Mouse (Mus musculus) heart, adult 18-20 months (tissue): ENCODE measurements around the gene Ccdc86. TPM values are rescaled to one million over a fixed set of nuclear protein-coding genes. Genes with fewer than 3 reads are reported as not detected.

Source experiments
- DNase-seq, 2 experiments: peaks; one replicate each; pipeline ENCODE4 v3.0.0; 2021 to 2022; ENCODE audit warnings: mixed read lengths in 1 of 2
- total RNA-seq, 2 experiments: library from RNA; stranded (reverse); gene quantifications; 2 replicates each; pipeline ENCODE4 v1.2.3; 2021

The Ccdc86 gene
- total RNA-seq, 2 experiments from 2014 or later: 6.5 TPM

DNA sequence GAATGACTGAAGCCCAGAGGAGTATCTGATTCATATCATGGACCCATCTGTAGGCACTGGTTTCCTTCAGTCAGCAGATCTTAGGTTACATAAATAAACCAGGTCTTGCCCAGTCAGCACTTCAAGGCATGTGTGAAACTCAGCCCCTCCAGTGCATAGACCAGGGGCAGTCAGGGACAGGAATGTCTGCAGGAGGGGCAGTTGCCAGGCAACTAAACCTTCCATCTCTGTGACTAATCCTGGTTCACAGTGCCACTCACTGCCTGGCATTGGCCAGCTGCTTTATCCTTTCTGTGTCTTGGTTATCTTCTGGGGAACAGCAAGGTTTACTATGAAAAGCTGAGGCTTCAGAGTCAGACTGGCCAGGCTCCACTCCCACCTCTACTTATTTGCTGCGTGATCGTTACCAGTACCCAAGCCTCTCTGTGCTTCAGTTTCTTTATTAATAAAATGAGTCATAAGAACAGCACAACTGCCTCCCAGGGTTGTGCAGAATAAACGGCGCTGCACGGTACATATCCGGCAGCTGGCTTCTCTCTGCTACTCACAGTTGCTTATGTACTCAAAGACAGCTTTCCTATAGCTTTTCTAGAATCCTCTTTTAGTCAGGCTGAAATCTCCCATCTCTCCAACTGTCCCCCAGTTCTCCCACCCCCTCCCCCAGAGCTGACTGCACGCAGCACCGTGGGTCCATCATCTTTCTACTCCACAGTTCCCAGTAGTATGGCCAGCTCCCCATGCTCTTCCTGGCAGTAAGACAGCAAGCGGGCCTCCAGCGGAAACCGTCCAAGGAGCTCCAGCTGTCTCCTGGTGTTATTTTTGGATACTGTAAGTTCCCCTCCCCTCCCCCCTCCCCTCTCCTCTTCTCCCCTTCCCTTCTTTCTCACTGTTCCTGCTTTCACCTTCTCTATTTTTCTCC lies 3.2 kb upstream of the Ccdc86 start:
- DNase-seq: peak; percentile 40 to 53

DNA sequence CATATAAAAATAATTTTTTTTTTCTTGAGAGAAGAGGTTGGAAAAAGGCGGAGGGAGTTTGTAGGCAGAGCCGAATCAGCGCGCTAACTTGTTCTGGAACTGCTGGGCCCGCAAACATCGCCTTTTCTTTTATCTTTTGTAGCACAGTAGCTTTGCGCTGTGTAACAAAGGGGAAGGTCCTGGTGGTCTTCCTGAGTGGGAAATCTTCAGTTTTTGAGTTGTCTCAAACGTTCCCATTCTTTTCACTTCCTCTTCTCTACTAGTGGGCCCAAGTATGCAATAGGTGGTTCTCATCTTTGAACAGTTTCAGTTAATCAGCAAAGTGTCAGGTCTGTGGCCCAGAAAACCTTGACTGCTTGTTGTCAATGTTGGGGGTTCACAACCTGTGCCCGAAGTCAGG lies 492 bp upstream of the Ccdc86 start:
- DNase-seq: no peak

DNA sequence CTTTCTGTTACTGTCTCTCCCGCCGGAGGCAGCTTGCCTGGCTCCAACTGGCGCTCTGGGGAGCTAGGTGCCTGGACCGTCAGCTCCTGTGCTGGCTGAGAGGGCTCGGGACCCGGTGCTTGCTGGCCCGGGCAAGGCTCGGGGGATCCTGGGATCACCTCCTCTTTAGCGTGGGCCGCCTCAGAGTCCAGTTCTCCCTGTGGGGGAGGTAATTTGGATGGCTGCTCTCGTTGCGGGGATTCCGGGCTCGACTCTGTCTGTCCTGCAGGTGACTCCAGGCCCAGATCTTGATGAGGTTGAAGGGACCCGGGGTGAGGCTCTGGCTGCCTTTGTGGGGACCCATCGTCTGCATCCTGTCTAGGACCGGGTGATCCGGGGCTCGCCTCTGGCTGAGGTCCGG lies 650 bp downstream of the Ccdc86 start:
- DNase-seq: no peak

DNA sequence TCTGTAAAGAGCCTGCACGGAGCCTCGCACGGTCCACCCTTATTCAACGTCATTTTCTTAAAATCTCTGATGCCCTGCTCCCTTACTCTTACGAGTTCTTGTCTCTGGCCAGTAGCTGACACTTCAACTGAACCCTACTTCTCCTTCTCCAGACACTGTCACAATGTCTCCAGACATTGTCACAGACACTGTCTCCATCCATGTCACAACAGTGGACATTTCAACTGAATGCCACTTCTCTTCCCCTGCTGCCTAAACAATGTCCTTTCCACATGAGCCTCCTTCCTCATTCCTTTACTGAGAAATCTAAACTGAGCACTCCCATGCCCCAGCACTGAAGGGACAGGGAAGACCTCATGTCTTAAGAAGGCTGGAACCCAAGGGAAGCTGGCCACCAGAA lies 1.8 kb downstream of the Ccdc86 start:
- no peak for DNase-seq

DNA sequence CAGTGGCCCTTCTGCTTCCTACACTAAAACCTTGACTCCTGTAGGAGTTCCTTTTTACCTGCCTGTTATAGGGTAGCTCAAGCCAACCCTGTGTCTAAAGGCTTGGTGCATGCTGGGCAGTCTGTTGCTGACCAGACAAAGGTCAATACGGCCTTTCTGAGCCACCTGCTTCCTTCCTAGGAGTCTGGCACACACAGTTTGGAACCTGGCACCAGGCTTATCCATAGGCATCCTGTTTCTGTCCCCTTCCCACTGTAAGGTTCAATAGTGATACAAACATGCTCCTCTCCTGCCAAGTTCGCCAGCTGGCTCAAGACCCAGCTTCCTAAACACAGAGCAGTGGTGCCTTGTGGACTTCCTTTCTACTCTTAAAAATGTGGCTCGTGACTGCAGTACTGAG lies 2.6 kb downstream of the Ccdc86 start:
- DNase-seq: no peak

DNA sequence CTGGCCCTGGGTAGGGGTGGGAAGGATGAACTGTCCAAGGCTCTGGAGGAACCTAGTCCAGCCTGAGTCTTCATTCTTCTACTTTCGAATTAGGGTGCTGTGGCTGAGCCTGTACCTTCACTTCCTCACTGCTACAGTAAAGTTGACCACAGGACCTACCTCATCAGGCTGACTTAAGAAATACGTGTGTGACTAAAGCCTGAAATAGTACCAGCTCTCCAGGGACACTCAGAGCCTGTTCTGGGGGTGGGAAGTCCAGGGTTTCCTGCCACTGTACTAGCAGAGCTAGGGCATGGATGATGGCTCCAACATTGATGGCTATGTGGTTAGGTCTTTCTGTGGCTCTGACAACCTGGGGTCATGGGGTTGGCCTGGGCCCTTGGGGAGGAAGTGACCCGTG lies 5.1 kb downstream of the Ccdc86 start:
- DNase-seq: no peak

DNA sequence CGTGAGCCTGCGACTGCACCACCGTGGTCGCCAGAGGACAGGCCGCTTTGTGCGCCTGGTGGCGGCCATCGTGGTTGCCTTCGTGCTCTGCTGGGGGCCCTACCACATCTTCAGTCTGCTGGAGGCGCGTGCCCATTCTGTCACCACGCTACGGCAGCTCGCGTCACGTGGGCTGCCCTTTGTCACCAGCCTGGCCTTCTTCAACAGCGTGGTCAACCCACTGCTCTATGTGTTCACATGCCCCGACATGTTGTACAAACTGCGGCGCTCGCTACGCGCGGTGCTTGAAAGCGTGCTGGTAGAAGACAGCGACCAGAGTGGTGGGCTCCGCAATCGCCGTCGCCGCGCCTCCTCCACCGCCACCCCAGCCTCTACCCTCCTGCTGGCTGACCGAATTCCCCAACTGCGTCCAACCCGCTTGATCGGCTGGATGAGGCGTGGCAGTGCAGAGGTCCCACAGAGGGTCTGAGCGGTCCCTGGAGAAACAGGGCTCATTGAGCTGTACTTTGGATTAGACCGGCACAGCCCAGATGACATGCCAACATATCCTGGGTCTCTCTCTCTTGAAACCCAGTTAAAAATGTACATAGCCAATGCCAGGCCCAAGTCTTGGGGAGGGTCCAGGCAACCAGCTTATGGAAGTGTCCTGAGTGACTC lies 8.1 kb downstream of the Ccdc86 start:
- no peak for DNase-seq

DNA sequence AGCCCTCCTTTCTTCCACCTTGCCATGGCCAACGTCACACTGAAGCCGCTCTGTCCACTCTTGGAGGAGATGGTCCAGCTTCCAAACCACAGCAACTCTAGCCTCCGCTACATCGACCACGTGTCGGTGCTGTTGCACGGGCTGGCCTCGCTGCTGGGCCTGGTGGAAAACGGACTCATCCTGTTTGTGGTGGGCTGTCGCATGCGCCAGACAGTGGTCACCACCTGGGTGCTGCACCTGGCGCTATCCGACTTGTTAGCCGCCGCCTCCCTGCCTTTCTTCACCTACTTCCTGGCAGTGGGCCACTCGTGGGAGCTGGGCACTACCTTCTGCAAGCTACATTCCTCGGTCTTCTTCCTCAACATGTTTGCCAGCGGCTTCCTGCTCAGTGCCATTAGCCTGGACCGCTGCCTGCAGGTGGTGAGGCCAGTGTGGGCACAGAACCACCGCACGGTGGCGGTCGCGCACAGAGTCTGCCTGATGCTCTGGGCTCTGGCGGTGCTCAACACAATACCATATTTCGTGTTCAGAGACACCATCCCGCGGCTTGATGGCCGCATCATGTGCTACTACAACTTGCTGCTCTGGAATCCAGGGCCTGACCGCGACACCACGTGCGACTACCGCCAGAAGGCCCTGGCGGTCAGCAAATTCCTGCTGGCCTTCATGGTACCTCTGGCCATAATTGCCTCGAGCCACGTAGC lies 8.8 kb downstream of the Ccdc86 start:
- DNase-seq: peak; percentile 37 to 61

DNA sequence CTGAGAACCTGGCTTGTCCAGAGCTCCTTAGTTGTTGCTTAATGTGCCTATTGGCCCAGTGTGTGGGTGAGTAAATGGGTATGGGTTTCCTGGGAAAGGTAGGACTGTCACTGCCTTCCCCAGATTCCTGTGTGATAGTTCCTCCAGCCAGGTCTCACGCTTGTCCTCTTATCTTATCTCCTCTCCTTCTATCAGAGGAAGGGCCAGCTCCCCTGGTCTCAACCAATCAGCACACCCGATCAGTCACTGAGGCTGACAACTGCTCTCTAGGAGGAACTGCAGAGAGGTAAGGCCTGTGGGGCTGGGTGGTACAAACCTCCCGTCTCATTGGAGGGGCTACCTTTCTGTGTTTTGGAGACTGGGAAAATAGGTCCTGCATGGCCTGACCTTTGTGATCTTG lies 10.3 kb downstream of the Ccdc86 start:
- no peak for DNase-seq

DNA sequence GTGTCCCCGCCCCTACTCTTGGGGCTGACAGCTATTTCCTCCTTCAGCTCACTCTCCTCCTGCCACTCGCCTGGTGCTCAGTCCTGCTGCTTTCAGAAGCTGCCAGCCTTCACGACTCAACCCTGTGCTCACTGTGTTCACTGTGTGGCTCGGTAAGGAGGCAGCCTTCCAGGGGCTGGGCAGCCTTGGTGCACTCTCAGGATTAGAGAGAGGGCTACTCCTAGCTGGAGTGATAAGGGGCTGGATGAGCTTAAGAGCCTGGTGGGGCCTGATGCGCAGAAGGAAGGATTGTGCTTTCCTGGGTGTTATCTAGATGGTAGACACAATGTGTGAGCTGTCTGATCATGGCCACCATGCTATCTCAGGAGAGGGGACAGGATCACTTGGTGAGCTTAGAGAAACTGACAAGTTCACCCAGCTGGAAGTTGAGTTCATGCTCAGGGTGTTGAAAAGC lies 11.9 kb downstream of the Ccdc86 start, which contains the start of gene Ptgdr2:
Ptgdr2 (plus strand) TSS at position 51 of the 454 bp plus-strand sequence.
- DNase-seq: no peak

DNA sequence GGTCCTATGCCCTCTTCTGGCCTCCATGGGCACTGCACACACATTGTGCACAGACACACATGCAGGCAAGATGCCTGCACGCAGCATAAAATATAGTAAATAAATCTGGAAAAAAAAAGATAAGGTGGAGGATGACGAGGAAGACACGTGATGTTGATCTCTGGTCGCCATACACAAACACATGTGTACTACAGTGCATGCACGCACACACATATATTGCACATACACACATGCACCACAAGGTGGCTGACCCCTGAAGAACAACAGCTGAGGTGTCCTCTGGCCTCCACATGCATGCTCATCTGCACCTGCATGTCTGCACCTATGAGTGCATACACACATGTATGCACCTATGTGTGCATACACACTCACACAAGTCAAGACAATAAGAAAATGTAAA lies 13.0 kb downstream of the Ccdc86 start:
- no peak for DNase-seq

DNA sequence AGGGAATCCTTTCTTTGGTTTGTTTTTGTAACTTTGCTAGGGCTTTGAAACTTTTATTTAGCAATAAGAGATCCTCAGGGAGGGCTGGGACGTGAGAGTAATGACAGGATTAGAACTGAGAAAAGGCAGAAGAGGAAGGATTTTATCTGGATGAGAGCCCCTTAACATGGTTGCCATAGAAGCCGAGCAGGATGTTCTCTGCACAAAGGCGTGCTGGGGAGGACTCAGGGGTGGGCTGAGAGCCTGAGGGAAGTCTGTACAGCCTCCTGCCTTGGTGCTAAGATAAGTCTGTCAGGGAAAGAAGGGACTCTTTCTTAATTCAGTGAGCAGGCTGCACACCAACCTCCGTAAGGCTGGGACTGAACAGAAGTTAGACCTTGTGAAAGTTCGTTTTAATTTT lies 14.0 kb downstream of the Ccdc86 start:
- DNase-seq: no peak

DNA sequence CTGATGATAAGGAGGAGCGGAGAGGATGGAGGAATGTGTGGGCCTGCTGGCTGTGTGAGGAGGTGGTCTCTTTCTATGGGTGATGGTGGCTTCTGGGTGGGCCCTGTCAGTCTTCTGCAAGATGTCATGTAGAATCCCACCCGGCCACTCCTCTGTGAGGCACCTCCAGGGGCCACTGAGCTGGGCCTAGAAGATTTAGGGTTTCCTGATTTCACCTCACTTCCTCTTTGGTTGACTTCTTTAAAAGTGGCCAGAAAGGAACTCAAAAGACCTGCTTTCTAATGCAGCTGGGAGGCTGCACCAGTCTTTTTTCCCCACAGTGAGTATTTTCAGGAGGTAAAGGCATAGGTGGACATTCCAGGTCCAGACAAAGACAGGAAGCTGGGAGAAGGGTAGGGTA lies 18.4 kb downstream of the Ccdc86 start:
- no peak for DNase-seq

DNA sequence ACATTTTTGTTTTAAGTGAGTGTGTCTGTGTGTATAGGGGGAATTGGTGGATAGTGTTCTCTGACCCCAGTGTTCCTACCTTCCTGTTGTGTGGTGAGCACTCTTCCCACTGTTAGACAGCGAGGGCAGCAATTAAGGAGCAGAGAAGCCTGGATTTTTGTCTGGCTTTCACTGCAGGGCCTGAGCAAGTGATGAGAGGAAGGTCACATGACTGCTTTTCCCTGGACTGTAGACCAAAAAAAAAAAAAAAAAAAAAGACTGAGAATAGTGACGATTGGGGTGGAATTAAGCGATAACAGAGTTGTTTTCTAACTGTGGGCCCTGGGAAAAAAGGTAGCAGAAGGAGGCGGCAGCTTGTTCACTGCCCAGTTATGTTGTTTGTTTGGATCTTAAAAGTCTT lies 22.4 kb downstream of the Ccdc86 start:
- DNase-seq: no peak

DNA sequence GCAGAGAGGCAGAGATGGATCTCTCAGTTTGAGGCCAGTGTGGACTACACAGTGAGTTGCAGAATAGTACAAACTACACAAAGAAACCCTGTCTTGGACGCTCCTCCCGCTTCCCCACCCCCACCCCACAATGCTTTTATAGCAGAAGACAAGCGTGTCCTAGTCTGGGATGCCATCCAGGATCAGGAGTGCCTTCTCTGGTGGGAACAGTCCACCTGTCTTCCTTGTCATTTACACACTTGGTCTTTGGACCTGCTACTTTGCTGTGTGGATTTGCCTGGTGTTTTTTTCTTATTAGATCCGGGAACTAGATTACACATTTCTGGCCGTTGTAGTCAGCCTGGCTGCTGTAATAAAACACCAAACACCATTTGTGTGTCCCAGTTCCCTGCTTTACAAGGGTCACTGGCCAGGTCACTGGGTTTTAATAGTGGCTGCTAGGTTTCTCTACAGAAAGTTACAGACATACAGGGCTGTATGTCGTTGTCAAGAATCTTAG lies 22.9 kb downstream of the Ccdc86 start:
- no peak for DNase-seq

DNA sequence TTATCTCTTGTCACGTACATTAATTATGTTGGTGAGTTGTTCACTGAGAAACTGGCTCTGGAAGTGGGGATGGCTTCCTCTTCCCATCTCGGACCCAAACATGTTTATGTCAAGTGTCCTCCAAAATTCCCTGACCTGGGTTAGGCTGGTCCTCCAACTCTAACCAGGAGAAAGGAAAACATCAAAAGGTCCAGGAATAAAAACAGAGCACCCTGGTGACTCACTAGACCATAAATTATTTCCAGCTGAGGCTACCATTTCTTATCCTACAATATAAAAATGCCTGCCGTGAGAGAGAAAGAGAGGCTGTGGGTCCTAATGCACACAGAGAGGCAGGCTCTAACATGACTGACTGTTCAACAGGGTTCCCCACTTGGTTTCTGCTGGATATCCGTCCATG lies 24.8 kb downstream of the Ccdc86 start:
- DNase-seq: no peak

DNA sequence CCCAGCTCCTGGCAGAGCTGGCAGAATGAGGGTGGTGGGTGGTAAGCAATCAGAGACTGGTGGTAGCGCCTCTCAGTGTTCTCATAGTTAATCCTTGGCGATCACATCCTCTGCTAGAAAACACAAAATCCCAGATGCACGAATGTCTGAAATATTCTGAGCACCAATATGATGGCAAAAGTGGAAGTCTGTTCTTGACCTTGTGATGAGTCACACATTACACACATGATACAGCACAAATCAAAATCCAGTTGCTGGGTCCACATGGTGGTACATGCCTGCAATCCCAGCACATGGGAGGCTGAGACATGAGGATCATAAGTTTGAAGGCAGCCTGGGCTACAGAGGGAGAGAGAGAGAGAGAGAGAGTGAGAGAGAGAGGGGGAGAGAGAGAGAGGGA lies 28.0 kb downstream of the Ccdc86 start:
- no peak for DNase-seq

DNA sequence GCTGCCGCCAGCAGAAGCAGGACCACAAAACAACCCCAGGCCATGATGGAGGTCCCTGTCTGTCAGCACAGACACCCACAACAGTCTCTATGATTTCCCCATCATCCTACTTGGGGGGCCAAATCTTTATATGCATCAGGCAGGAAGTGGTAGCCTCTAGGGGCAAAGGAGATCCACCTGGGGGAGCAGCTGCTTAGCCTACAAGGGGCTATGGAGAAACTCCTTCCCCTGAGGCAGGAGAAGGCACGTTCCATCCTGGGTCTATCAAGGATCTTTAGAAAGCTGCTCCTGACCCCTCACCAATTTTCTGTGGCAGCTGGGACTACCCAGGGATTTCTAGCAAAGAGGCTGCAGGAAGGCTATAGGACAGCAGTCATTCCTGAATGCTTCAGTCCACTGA lies 28.5 kb downstream of the Ccdc86 start, which contains the start of gene Zp1:
Zp1 (minus strand) TSS at position 101 of the 400 bp plus-strand sequence.
- DNase-seq: no peak

DNA sequence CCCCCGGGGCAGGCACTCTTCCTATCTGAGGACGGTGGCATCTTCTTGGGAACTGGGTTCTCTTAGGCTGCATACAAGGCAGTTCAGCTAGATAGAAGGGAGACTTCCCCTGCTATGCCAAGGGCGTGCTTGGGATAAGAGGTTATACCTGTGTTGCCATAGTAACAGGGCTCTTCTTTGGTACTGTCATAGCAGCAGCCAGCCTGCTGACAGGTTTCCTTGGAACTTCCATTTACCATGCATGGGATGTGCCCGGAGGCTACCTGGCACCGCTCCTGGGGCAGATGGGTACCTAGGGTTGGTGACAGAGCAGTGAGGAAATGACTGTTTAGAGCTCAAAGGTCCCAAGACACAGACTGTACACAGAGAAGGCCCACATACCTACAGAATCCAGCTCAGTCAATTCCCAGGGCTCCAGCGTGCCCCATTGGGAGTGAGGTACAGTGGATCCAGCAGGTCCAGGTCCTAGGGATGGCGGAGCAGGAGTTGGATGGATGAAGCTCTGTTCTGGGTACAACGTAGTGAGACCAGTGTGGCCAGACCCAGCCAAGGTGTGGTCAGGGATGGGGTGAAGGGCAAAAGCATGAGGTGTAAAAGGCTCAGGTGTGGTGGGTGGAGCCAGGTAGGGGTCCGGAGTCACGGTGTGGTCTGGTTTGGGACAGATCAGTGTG lies 30.6 kb downstream of the Ccdc86 start:
- no peak for DNase-seq

DNA sequence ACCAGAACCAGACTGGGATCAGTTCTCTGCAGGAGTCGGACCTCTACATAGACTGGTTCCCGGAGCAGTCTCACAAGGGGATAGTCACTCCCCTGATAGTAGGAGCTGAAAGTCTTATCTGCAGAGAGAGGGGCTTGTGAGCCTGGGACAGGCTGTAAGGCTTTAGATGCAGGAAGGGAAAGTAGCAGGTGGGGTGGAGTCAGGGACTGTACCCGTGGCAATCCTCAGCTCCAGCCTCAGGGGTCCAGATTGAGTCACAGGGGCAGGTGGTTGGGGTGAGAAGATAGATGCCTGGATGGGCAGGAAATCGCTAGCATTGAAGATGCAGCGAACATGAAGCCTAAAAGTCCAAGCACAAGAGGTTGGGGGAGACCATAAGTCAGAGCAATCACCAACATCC lies 32.6 kb downstream of the Ccdc86 start:
- no peak for DNase-seq

DNA sequence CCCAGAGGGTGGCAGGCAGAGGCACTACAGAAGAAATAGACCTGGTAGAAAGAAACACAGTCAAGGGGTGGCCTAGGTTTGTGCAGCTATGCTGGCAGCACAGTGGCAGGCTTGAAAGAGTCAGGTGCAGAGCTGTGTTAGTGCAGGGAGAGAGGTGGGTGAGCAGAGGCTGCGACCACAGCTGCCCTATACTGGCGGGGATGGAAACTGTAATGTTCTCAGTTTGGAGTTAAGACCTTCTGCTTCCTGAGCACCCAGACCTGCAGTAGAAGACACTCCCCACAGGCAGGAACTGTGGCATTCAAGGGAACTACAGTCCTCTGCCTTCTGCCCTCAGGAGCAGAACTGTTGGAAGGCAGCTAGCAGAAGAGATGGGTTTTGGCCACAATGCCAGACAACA lies 34.2 kb downstream of the Ccdc86 start:
- no peak for DNase-seq

DNA sequence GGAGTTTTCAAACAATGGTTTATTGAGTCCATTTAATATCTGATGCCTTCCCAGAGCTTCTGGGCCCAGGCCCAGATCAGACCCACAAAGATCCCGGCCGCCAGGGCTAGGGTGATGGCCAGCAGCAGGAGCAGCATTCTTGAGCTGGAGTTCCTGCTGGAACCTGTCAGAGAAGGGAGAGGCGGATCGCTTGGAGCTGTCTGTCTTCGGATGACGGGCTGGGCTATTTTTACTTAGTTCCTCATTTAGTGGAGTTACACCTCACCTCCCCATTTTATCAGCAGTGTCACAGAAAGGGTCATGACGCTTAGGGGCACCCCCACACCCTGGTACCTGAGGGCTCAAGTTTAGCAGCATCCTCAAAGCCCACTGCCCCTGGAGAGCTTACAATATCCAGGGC lies 34.8 kb downstream of the Ccdc86 start:
- no peak for DNase-seq
